Mouse (Mus musculus) stomach, embryonic 16.5 days (tissue): Measurements from ENCODE around the gene Apbb2. TPM values are rescaled to one million over a fixed set of nuclear protein-coding genes. Genes with fewer than 3 reads are reported as not detected.
"Not testable (repeated sequence)": the region's sequence is repeated elsewhere in the genome, so short reads cannot be mapped to it uniquely, and the experiment has no call there.

Source experiments
- ATAC-seq: fragments of 200-750 bp; cut with Nextera tagmentation; 2 replicates; pipeline ENCODE4 v1.8.0; 2017; ENCODE audit warnings: moderate number of reproducible peaks, moderate TSS enrichment; ENCODE audit not compliant: insufficient read depth, low FRiP score
- H3K27ac ChIP-seq: fragments of 300-500 bp; sonication (generic); 2 replicates; pipeline ENCODE4 v1.5.1; 2014; ENCODE audit warnings: low read length
- H3K27me3 ChIP-seq: fragments of 300-500 bp; sonication (generic); 2 replicates; pipeline ENCODE4 v1.6.1; 2014; ENCODE audit warnings: low read length, control low read depth, mixed read lengths; ENCODE audit not compliant: control insufficient read depth, insufficient read depth
- H3K36me3 ChIP-seq: fragments of 300-500 bp; sonication (generic); 2 replicates; pipeline ENCODE4 v1.6.1; 2014; ENCODE audit warnings: low read length; ENCODE audit not compliant: control insufficient read depth, insufficient read depth
- H3K4me1 ChIP-seq: fragments of 300-500 bp; sonication (generic); 2 replicates; pipeline ENCODE4 v1.6.1; 2014; ENCODE audit warnings: low read length, control low read depth, mixed read lengths; ENCODE audit not compliant: control insufficient read depth, insufficient read depth
- H3K4me2 ChIP-seq: fragments of 300-500 bp; sonication (generic); 2 replicates; pipeline ENCODE4 v1.6.1; 2014; ENCODE audit warnings: low read depth, low read length, mixed read lengths
- H3K4me3 ChIP-seq: fragments of 300-500 bp; sonication (generic); replicated peaks from 2 replicates; pipeline ENCODE4 v1.5.1; 2014; ENCODE audit warnings: mild to moderate bottlenecking, low read length
- H3K9ac ChIP-seq: fragments of 300-500 bp; sonication (generic); 2 replicates; pipeline ENCODE4 v1.6.1; 2014; ENCODE audit warnings: low read length
- H3K9me3 ChIP-seq: fragments of 300-500 bp; sonication (generic); replicated peaks from 2 replicates; pipeline ENCODE4 v1.6.1; 2016; ENCODE audit warnings: low read length, control low read depth; ENCODE audit not compliant: control insufficient read depth
- WGBS: fragments of 180-500 bp; shearing (Covaris S2); extraction: QIAGEN DNeasy Blood & Tissue Kit; methylation state at CpG from one replicate; pipeline ENCODE4 v1.1.7; 2014; 5-methylcytosine and 5-hydroxymethylcytosine counted together
- polyA plus RNA-seq: library from polyadenylated mRNA; unstranded; fragments of >200 nt; fragmentation: Nextera tagmentation; extraction: Ambion mirVana; gene quantifications from 2 replicates; pipeline ENCODE4 v1.2.1, GENCODE M21; 2015

The Apbb2 gene
- polyA plus RNA-seq, 1 experiment from 2014 or later, result 33.7 TPM

- WGBS, result 79% methylated on average over 6 of the region's 6 CpGs
- H3K4me3 ChIP-seq, result no peak overlapping the region
- no peak for ATAC-seq
- H3K4me1 ChIP-seq, result no peaks in the 10 kb centered on the region
- H3K36me3 ChIP-seq, result no peaks in the 10 kb centered on the region
- no peaks in the 10 kb centered on the region for H3K9me3 ChIP-seq
- no peak overlapping the region for H3K27ac ChIP-seq
- no peaks in the 10 kb centered on the region for H3K27me3 ChIP-seq
- no peak overlapping the region for H3K9ac ChIP-seq
- H3K4me2 ChIP-seq, result no peak overlapping the region
These were observed 337.8 kb downstream of the Apbb2 start for GRCm38 (mm10) chr5:66280742-66281141.

GRCm38 (mm10) chr5:66279650-66280049, 338.9 kb downstream of the Apbb2 start:
- H3K9me3 ChIP-seq, result no peaks in the 10 kb centered on the region
- no peaks in the 10 kb centered on the region for H3K36me3 ChIP-seq
- 65% methylated on average over 2 of the region's 2 CpGs for WGBS
- no peak overlapping the region for H3K9ac ChIP-seq
- no peak overlapping the region for H3K27ac ChIP-seq
- H3K4me1 ChIP-seq, result no peaks in the 10 kb centered on the region
- no peak overlapping the region for H3K4me3 ChIP-seq
- ATAC-seq, result no peak
- no peak overlapping the region for H3K4me2 ChIP-seq
- no peaks in the 10 kb centered on the region for H3K27me3 ChIP-seq

GRCm38 (mm10) chr5:66274417-66274816, 344.2 kb downstream of the Apbb2 start:
- ATAC-seq, result no peak
- Histone ChIP-seq H3K36me3 (no peaks in the 10 kb centered on the region), H3K9ac (no peak overlapping the region), H3K4me3 (no peak overlapping the region), H3K4me1 (no peaks in the 10 kb centered on the region), H3K9me3 (no peaks in the 10 kb centered on the region), H3K4me2 (no peak overlapping the region), H3K27ac (no peak overlapping the region), H3K27me3 (no peaks in the 10 kb centered on the region)
- WGBS, result 50% methylated on average over 3 of the region's 3 CpGs

- H3K9me3 ChIP-seq, result no peaks in the 10 kb centered on the region
- H3K4me2 ChIP-seq, result no peak overlapping the region
- no peak overlapping the region for H3K4me3 ChIP-seq
- H3K27me3 ChIP-seq, result no peaks in the 10 kb centered on the region
- H3K27ac ChIP-seq, result no peak overlapping the region
- H3K4me1 ChIP-seq, result no peaks in the 10 kb centered on the region
- 76% methylated on average over 2 of the region's 2 CpGs for whole genome bisulfite sequencing
- ATAC-seq, result no peak
- no peaks in the 10 kb centered on the region for H3K36me3 ChIP-seq
- no peak overlapping the region for H3K9ac ChIP-seq
These were observed 347.4 kb downstream of the Apbb2 start for GRCm38 (mm10) chr5:66271141-66271540.

- no peaks in the 10 kb centered on the region for H3K27me3 ChIP-seq
- no peak overlapping the region for H3K27ac ChIP-seq
- no peak overlapping the region for H3K4me2 ChIP-seq
- H3K36me3 ChIP-seq, result no peaks in the 10 kb centered on the region
- 63% methylated on average over 7 of the region's 7 CpGs for WGBS
- H3K4me1 ChIP-seq, result no peaks in the 10 kb centered on the region
- no peak for ATAC-seq
- H3K9ac ChIP-seq, result no peak overlapping the region
- H3K9me3 ChIP-seq, result no peaks in the 10 kb centered on the region
- H3K4me3 ChIP-seq, result no peak overlapping the region
These were observed 349.0 kb downstream of the Apbb2 start for GRCm38 (mm10) chr5:66269616-66270015.

- Histone ChIP-seq H3K9me3 (no peaks in the 10 kb centered on the region), H3K4me3 (no peak overlapping the region), H3K27me3 (no peaks in the 10 kb centered on the region), H3K4me2 (no peak overlapping the region), H3K36me3 (no peaks in the 10 kb centered on the region), H3K4me1 (no peaks in the 10 kb centered on the region), H3K27ac (no peak overlapping the region), H3K9ac (no peak overlapping the region)
- no peak for ATAC-seq
- WGBS, result 43% methylated on average over 4 of the region's 4 CpGs
These were observed 355.2 kb downstream of the Apbb2 start for GRCm38 (mm10) chr5:66263398-66263797.

GRCm38 (mm10) chr5:66262475-66262874, 356.1 kb downstream of the Apbb2 start:
- H3K4me1 ChIP-seq, result no peaks in the 10 kb centered on the region
- H3K9me3 ChIP-seq, result no peaks in the 10 kb centered on the region
- WGBS, result 80% methylated on average over 2 of the region's 2 CpGs
- no peak overlapping the region for H3K9ac ChIP-seq
- no peaks in the 10 kb centered on the region for H3K36me3 ChIP-seq
- H3K4me2 ChIP-seq, result no peak overlapping the region
- no peak for ATAC-seq
- no peaks in the 10 kb centered on the region for H3K27me3 ChIP-seq
- no peak overlapping the region for H3K27ac ChIP-seq
- H3K4me3 ChIP-seq, result no peak overlapping the region

GRCm38 (mm10) chr5:66259756-66260448, 358.7 kb downstream of the Apbb2 start, which contains the start of gene Nsun7:
Gene Nsun7 (plus strand): TSS chr5:66259897.
- H3K9me3 ChIP-seq, result no peaks in the 10 kb centered on the region

GRCm38 (mm10) chr5:66259431-66259755, 359.2 kb downstream of the Apbb2 start:
- H3K27ac ChIP-seq, ATAC-seq, H3K36me3 ChIP-seq, H3K4me1 ChIP-seq, H3K9me3 ChIP-seq, H3K27me3 ChIP-seq: not testable (repeated sequence)
- peak overlapping the region; percentile 57 for H3K4me3 ChIP-seq
- 8% methylated on average over 5 of the region's 5 CpGs for WGBS
- peak overlapping the region; percentile 93 for H3K4me2 ChIP-seq
- peak overlapping the region; percentile 71 for H3K9ac ChIP-seq

More at GRCm38 (mm10) chr5:66259756-66260448, 358.7 kb downstream of the Apbb2 start, which contains the start of gene Nsun7:
- no peaks in the 10 kb centered on the region for H3K36me3 ChIP-seq
- H3K9ac ChIP-seq, result peak within 1 kb of the TSS; percentile 71
- H3K27me3 ChIP-seq, result no peaks in the 10 kb centered on the region
- H3K4me2 ChIP-seq, result peak within 1 kb of the TSS; percentile 93
- no peak within 1 kb of the TSS for H3K27ac ChIP-seq
- H3K4me3 ChIP-seq, result peak within 1 kb of the TSS; percentile 57
- peak; percentile 68 for ATAC-seq
- no peaks in the 10 kb centered on the region for H3K4me1 ChIP-seq
- WGBS, result under 1% methylated on average over 44 of the region's 44 CpGs
